Mouse (Mus musculus): ENCODE measurements at regions not wholly inside any gene's neighbourhood (a gene's known extent, or its start where the extent isn't known, plus 50 kb on each side); places are given as distances from the start of the nearest gene placed in this dataset.

- TF ChIP-seq CTCF (conservative IDR thresholded peaks at IDR 0.05 in 1 of 2, IDR thresholded peaks at IDR 0.05 in 1 of 2; ENCODE audit: low read depth in 2 of 2, low read length in 2 of 2) (no peak), CHD2 (IDR thresholded peaks at IDR 0.05; ENCODE audit: low read length) (no peak), POLR2A (IDR thresholded peaks at IDR 0.05; ENCODE audit: low read depth, low read length) (no peak), ELF1 (IDR thresholded peaks at IDR 0.05; ENCODE audit: low read depth, low read length) (no peak), MAFK (IDR thresholded peaks at IDR 0.05; ENCODE audit: insufficient replicate concordance, low read length) (no peak), E2F4 (IDR thresholded peaks at IDR 0.05; ENCODE audit: insufficient replicate concordance, low read depth, low read length) (no peak), ZKSCAN1 (IDR thresholded peaks at IDR 0.05; ENCODE audit: borderline replicate concordance, low read depth, low read length) (no peak), JUND (conservative IDR thresholded peaks at IDR 0.05; ENCODE audit: low read depth, low read length) (no peak), GABPA (IDR thresholded peaks at IDR 0.05; ENCODE audit: insufficient replicate concordance, low read depth, low read length) (no peak), EP300 (IDR thresholded peaks at IDR 0.05; ENCODE audit: low read length) (no peak), KAT2A (IDR thresholded peaks at IDR 0.05; ENCODE audit: insufficient replicate concordance, low read length) (no peak), BHLHE40 (IDR thresholded peaks at IDR 0.05; ENCODE audit: low read depth, low read length) (no peak), TCF12 (IDR thresholded peaks at IDR 0.05; ENCODE audit: low read depth, low read length) (no peak)
These were observed 2246.7 kb downstream of the 4930444P10Rik start for GRCm38 (mm10) chr1:13846336-13846865.
